Mouse (Mus musculus) embryo, embryonic 10 days (tissue): Measurements from ENCODE around the gene Nif3l1.

Experiments
- DNase-seq: peaks from one replicate; pipeline ENCODE4 v3.0.0-alpha.2; 2015; ENCODE audit warnings: low spot score

The Nif3l1 gene

DNA sequence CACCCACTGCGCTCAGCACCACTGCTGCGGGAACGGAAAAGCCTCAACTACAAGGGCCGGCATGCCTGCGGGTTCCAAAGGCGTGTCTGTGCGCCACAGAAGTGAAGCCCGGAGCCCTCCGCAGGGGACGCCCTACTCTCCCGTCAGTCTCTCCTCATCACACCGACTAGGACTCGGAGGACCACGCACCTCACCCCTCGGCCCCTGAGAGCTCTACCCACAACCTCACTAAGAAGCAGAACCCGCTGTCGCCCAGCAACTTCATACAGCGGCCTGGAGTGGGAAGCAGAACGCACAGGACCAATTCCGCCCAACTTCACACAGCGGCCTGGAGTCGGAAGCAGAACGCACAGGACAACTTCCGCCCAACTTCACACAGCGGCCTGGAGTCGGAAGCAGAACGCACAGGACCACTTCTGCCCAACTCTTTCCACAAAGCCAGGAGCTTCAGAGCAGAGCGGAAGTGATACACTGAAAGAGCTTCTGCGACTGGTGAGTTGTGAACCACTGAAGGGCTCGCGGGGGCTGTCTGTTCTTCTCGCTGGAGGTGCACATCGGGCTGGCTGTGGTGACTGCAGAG lies at the start of gene Nif3l1, which contains the start of gene Ppil3:
TSS of gene Nif3l1 (plus strand) at position 9 of the 580 bp plus-strand sequence.
TSS of gene Ppil3 (minus strand) at position 344 of the 580 bp plus-strand sequence.
- peak; percentile 96 for DNase-seq

DNA sequence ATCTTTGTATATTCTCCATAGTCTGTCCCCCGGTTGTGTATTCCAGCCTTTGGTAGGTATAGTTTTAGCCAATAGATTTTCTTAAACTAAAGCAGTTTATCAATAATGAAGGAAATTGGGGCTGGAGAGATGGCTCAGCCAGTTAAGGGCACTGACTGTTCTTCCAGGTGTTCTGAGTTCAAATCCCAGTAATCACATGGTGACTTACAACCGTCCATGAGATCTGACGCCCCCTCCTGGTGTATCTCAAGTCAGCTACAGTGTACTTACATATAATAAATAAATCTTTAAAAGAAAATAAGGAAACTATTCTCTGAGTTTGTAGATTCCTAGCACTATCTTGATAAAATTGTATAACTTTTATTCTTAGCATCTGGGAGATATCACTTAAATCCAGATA lies 49.6 kb upstream of the Nif3l1 start:
- no peak for DNase-seq

DNA sequence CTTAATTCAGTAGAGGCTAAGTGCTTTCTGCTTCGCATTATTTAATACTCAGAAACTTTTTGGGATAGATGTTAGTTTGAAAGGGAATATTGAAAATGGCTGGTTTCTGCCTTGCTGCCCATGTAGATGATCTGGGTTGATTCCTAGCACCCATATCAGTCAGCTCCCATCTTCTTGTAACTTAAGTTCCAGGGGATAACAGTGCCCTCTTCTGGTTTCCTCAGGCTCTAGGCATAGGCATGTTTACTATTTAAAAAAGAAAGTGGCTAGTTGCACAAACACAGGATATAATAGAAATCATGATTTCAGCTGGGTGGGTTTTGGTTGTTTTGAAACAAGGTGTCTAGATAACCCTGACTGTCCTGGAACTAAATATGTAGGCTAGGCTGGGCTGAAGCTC lies 48.8 kb upstream of the Nif3l1 start:
- DNase-seq = no peak

DNA sequence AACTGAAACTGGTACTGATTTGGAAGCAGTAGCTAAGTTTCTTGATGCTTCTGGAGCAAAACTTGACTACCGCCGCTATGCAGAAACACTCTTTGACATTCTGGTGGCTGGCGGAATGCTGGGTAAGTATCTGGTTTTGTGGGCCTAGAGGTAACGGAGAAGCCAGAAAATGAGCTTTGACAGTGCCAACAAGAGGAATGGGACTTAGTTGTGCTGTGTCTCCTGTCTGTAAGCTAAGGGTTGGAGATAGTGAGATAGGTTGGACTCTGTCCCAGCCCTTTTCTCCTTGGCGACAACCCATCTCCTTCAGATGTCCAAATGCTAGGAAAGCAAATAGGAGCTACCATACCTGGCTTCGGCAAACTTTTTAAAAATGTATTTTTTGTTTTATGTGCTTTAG lies 47.2 kb upstream of the Nif3l1 start:
- DNase-seq = no peak

DNA sequence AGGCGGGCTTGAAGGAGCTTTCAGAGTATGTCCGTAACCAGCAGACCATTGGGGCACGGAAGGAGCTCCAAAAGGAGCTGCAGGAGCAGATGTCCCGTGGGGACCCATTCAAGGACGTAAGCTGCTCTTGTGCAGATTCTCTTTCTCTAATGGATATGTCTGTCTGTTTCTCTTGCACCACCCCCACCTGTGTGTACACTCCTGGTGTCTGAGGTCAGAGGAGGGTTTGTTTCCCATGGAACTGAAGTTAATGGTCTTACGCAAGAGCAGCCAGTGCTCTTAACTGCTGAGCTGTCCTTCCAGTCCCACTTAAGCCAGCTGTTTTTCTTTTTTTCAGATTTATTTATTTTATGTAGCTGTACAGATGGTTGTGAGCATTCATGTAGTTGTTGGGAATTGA lies 43.6 kb upstream of the Nif3l1 start:
- no peak for DNase-seq

DNA sequence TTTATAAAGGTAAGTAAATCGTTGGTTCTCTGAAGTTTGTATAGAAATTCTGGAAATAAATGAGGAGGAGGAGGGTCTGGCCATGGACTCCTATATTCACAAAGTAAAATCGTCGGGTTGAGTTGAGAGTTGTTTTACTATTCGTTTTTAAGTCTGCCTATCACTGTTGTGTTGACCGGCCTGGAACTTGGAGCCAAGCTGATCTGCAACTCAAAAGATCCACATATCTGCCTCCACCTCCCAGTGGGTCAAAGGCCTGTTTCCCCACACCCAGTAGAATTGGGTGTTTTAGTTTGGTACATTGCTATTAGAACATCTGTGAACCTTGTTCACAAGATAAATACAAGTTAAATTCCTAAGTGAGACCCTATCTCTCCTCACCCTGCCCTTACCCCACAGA lies 41.2 kb upstream of the Nif3l1 start:
- no peak for DNase-seq

DNA sequence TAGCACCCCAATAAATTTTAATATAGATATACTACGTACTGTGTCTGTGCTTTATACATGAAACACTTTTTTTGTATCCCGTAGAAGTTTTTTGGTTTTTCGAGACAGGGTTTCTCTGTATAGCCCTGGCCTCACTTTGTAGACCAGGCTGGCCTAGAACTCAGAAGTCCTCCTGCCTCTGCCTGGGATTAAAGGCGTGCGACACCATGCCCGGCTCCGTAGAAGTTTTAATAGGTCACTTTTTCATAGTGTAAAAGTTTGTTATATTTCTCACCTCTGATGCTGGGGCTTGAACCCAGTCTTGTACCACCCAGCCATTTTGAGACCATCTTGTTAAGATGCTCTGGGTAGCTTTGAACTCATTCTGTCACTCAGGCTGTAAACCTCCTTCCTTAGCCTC lies 37.6 kb upstream of the Nif3l1 start:
- DNase-seq = no peak

DNA sequence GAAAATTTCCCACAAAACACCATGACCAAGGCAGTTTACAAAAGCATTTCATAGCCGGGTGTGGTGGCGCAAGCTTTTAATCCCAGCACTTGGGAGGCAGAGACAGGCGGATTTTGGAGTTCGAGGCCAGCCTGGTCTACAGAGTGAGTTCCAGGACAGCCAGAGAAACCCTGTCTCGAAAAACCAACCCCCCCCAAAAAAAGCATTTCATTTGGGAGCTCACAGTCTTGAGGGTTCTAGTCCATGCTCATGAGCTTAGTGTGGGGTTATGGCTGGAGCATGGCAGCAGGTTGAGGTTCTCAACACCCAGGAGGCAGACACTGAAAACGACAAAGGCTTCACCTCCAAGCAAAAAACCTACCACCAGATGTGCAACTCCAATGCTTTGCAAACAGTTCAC lies 36.8 kb upstream of the Nif3l1 start:
- DNase-seq = no peak

DNA sequence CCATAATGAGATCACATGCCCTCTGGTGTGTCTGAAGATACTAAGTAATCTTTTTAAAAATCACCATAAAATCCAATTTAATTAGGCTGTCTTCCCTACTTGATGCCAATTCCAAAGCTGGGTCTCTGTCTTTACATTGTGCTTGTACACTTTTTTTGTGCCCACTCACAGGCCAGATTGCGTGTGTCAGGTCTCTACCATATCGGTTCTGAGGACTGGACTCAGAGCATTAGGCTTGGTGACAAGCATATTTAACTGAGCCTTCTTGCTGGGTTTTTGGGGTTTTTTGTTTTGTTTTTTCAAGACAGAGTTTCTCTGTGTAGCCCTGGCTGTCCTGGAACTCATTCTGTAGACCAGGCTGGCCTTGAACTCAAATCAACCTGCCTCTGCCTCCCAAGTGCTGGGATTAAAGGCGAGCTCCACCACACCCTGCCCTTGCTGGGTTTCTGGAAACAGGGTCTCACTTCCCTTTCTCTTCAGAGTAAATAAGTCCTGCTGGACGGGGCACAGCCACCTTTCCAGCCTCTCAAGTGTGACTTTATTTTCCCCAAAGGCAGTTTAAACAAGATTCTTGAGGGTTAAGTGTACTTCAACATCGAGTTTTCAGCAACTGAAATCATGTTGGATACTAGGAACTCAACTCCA lies 35.3 kb upstream of the Nif3l1 start:
- DNase-seq = no peak

DNA sequence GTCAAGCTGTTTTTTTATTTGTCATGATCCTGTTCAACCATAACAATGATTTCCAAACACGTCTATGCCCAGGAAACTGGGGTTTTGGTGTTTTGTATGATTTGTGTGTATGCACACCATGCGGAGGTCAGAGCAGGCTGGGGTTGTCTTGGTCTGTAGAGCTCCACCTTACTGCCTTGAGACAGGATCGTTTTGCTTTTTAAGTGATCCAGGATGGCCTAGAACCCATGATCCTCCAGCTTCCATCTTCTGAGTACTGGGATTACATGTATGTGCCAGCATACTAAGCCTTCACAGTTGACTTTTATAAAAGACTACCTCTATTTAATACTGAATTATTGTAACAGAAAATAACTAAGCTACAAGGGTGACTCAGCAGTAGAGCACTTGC lies 34.8 kb upstream of the Nif3l1 start:
- DNase-seq = no peak

DNA sequence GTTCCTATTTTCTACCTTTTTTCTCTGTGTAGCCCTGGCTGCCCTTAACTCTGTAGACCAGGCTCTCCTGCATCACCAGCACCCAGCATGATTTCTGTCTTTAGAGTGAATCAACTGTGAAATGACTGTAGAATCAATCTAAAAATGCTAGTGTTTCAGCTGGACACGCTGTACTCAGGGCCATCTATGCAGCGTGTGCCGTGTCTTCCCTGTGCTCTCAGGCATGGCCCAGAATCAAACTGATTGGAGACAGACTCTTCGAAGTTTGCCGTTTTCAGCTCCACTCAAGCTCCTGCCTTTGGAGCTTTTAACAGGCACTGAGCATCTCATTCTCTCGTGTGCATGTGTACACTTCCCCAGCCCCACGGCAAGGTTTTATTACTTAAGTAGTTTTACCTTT lies 34.2 kb upstream of the Nif3l1 start:
- DNase-seq = no peak

DNA sequence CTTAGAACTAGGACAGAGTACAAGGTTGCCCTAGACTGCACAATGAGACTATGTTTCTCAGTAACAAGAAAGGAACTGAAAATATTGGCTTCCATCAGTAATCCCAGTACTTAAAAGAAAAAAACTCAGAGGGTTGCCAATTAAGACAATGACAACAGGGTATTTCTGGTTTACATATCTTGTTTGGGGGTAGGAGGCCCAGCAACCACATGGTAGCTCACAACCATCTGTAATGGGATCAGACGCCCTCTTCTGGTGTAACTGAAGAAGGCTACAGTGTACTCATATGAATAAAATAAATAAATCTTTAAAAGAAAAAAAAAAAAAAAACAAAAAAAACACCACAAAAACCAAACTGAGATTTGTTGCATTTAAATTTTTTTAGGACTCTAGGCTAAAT lies 29.5 kb upstream of the Nif3l1 start:
- peak; percentile 18 for DNase-seq

DNA sequence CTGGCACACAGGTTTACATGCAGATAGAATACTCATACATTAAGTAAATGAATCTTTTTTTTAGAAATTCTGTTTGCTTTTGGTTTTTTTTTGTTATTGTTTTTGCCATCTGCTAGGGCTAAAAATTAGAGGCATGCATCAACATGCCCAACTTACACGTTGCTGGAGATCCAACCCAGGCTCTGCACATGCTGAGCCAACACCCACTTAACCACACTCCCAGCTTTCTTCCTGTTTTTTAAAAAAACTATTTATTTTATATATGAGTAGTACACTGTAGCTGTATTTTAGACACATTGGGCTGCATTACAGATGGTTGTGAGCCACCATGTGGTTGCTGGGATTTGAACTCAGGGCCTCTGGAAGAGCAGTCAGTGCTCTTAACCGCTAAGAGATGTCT lies 28.9 kb upstream of the Nif3l1 start:
- DNase-seq = no peak

DNA sequence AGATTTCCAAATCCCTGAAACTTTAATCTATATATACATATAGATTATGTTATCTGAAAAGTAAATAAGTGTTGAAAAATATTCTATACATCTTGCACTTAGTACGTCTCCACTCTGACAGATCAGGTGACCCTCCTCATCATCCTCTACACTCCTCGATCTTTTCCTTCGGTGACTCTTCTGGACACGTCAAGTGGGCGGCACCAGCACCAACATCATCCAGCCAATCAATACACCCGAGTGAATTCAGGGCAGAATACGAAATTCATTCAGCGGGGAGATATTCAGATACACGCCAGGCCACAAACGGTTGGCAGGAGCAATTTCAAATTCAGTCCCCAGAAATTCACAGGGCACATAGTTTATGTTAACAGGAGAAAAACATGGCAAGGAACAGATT lies 24.9 kb upstream of the Nif3l1 start:
- no peak for DNase-seq

DNA sequence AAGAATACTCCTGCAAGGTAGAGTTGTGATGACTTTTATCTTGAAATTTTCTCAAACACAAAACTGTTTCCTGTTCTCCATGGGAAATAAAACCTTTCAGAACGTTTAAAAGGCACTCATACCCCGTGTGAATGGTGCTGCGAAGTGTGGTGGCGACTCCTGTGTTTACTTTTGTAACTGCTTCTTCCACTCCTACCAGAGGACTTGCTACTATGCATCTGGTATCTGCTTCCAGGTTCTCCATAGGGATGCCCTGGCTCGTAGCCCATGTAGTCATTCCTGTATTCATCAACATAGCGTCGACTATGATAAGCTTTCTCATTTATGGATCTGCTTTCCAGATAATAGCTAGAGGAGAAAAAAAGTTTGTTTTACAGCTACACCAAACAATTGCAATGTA lies 24.0 kb upstream of the Nif3l1 start:
- DNase-seq = no peak

DNA sequence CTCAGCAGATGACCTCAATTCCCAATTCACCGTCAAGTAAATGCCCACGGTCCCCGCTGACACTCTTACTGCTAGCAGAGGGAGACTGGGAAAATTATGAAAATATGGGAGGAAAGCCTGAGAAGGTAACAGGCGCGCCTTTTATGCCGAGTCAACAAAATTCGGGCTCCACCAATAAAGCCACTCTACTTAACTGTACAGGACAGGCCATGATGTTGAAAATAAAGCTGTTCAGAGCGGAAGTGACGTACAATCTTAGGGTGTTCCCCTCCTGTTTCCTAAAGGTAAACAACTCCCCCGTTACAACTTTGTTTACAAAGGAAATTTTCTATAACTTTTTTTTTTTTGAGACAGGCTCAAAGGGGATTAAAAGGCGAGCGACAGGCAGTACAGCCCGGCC lies 22.1 kb upstream of the Nif3l1 start:
- DNase-seq = peak; percentile 78

DNA sequence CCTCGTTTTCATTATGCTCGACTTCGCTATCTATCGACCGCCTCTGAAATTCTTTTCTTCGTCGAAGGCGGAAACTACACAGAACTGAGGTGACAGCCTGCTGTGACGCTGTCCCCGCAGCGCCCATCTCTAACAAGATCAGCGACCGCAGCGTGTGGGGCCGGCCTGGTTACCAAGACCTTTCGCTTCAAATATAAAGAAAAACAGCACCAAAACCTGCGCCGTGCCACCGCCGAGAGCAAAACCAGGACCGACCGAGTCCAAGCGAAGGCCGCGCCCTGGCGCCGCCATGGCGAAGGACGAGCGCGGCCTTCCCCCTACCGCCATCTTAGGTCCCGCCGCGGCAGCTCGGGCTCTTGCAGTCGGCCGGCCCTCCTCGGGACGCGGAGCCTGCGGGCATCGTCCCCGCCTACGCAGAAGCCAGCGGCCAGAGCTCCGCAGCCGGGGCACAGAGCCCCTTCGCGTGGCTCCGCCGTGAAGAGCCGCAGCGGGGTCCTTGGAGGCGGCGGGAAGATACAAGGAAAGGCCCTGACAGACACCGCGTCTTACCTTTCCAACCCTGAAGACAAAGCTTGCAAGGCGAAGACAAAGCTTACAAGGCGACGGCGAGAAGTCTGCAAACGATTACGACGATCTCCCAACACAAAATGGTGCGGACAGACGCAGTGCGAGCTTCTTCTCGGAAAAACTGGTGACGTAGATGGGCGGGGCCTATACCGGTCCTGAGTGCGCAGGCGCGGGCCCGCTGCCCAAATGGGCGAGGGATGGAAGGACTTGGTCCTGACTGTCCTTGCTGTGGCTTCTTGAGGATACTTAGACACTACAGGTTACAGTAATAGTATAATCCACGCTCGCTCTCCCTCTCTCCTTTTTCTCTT lies 21.3 kb upstream of the Nif3l1 start, which contains the start of gene Clk1:
TSS of gene Clk1 (minus strand) at position 696 of the 878 bp plus-strand sequence.
- peak; percentile 97 for DNase-seq

DNA sequence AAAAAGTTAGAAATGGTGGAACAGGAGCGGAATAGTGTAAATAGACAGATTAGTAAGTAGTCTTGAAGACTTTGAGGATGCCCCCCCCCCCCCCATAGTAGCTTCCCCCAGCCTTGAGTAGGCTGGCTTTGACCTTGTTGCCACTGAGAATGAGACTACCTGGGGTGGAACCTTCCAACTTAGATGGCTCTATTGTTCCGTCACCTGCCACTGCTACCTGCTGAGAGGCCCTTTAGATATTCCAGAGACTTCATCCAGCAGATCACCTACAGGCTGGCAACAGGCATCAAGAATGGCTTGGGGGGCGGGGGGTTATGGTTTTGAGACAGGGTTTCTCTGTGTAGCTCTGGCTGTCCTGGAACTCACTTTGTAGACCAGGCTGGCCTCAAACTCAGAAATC lies 20.4 kb upstream of the Nif3l1 start:
- no peak for DNase-seq

DNA sequence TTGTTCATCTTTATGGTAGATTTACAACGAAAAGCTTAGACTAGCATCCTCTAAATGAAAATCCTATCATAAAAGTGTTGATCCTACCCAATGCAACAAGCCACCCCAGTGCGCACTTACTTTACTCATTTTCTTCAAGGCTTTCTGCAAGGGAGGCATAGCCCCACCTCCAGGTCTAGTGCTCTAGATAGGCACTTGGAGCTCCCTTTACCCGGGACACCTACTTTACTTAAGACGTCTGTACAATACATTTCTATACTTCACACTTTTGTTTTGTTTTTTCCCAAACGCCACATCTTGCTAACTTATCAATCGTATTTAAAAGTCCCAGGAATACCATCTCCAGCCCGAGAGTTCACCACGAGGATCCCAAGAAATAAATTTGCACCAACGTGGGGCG lies 260 bp upstream of the Nif3l1 start:
- peak; percentile 6 for DNase-seq

DNA sequence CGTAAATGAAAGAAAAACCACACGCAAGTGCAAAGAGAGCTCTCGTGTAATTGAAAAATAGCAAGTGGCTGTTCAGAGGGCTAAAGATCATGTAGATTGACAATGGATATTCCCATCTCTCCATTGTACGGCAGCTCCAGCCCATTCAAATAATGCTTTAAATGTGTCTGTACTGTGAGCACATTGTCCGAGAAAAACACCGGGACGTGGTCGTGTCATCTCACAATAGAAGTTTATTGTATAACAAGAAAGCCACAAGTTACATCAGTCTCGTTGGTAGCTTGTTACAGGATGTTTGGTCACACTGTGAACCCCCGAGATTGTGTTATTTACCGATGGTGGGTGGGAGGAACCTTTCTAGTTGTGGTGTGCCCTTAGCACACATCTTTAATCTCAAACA lies 910 bp downstream of the Nif3l1 start:
- DNase-seq = peak; percentile 6

DNA sequence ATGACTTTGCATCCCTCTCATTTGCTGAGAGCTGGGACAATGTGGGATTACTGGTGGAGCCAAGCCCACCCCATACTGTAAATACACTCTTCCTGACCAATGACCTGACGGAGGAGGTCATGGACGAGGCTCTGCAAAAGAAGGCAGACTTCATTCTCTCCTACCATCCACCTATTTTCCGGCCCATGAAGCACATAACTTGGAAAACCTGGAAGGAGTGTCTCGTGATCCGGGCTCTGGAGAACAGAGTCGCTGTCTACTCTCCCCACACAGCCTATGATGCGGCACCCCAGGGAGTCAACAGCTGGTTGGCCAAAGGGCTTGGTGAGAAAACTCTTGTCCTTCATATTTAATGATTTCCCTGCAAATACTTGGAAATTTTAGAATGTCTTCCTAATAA lies 2.8 kb downstream of the Nif3l1 start:
- no peak for DNase-seq

DNA sequence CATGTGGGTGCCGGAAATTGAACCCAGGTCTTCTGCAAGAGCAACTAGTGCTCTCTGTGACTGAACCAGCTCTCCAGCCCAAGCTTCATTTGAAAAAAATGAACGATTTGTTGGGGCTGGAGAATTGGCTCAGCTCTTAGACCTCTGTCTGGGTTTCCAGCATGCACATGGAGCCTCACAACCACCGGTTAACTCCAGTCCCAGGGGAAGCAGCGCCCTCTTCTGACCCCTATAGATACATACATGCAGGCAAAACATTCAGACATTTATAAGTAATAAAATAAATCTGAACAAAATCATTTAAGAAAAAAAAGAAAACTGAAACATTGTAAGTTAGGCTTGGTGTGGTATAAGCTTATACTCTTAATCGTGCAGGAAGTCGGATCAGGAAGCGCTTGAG lies 3.4 kb downstream of the Nif3l1 start:
- DNase-seq = peak; percentile 10

DNA sequence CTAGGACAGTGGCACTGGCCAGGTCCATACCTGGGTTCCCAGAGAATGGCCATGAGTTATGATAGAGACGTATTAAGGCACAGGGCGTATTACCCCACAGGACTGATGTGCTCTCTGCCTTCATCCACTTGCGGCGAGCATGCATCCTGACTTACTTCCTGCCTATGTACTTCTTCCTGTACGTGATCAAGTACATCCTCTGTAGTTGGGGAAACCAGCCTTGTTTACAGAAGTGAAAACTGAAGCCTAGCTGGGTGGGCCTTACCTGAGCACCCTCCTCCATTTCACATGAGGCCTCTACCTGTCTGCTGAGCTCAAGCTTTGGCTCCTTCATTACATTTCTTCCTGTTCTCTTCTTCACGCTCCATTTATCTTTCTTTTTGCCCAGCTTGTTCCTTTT lies 9.4 kb downstream of the Nif3l1 start:
- no peak for DNase-seq
